Mouse (Mus musculus): Measurements from ENCODE around the gene Dcst1.

- TF ChIP-seq FLI1 (IDR thresholded peaks at IDR 0.05; ENCODE audit: low read length) (no peak), GATA1 (IDR thresholded peaks at IDR 0.05; ENCODE audit: borderline replicate concordance, low read length) (no peak)
Measured at GRCm38 (mm10) chr3:89365153-89365485, at the start of gene Dcst1.
